11 mouse cellular contexts compared by ENCODE assay signal in genomic region chr19:3654058-3654457, GRCm38 (mm10). TPM values are rescaled to one million over a fixed set of nuclear protein-coding genes. Genes with fewer than 3 reads are reported as not detected.
DNase-seq lines count a peak whose midpoint lies in the region; ATAC-seq lines count a peak whose summit lies in the region.
"Had no signal": no experiment of that assay in that cellular context is flagged by ENCODE, and none has a peak within 500 bp of the region (broad histone marks: within the 10 kb centered on the region; RNA-seq: fewer than 3 reads in every experiment).

No protein-coding gene starts in this region.

- no peak overlapping the region for H3K27ac ChIP-seq in midbrain, embryonic 11.5 days (ENCODE audit: low read depth, low read length)
- no peak overlapping the region for H3K27ac ChIP-seq in midbrain, embryonic 16.5 days (ENCODE audit: low read length)
- H3K27ac ChIP-seq in stomach, embryonic 15.5 days, result 0 out of 2 replicates have a peak overlapping the region, but pooled peaks have one; percentile 11
- H3K27ac ChIP-seq: neural tube, embryonic 13.5 days had no signal

- H3K9me3 ChIP-seq in midbrain, embryonic 11.5 days (ENCODE audit: control insufficient read depth, low read length), result no peaks in the 10 kb centered on the region; the same call in 1 of the 2 replicates
- no peaks in the 10 kb centered on the region for H3K9me3 ChIP-seq in midbrain, embryonic 16.5 days (replicated peaks; ENCODE audit: control insufficient read depth, low read length, poor library complexity, severe bottlenecking)
- H3K9me3 ChIP-seq in stomach, embryonic 15.5 days, result no peaks in the 10 kb centered on the region
- H3K9me3 ChIP-seq: neural tube, embryonic 13.5 days had no signal

- no peak overlapping the region for H3K9ac ChIP-seq in midbrain, embryonic 11.5 days (ENCODE audit: low read length)
- no peak overlapping the region for H3K9ac ChIP-seq in midbrain, embryonic 16.5 days (ENCODE audit: low read depth, low read length)
- H3K9ac ChIP-seq in stomach, embryonic 15.5 days, result no peak overlapping the region
- H3K9ac ChIP-seq: neural tube, embryonic 13.5 days had no signal

- H3K27me3 ChIP-seq in midbrain, embryonic 11.5 days (ENCODE audit: control insufficient read depth, insufficient read depth, low read length), result no peaks in the 10 kb centered on the region
- H3K27me3 ChIP-seq in midbrain, embryonic 16.5 days (ENCODE audit: control insufficient read depth, insufficient read depth, low read depth, low read length), result no peaks in the 10 kb centered on the region
- no peaks in the 10 kb centered on the region for H3K27me3 ChIP-seq in stomach, embryonic 15.5 days (replicated peaks)
- H3K27me3 ChIP-seq: neural tube, embryonic 13.5 days; Patski had no signal

- no peaks in the 10 kb centered on the region for H3K4me1 ChIP-seq in midbrain, embryonic 11.5 days (ENCODE audit: control insufficient read depth, insufficient read depth, low read length)
- no peaks in the 10 kb centered on the region for H3K4me1 ChIP-seq in midbrain, embryonic 16.5 days (ENCODE audit: control insufficient read depth, insufficient read depth, low read length)
- H3K4me1 ChIP-seq in stomach, embryonic 15.5 days, result 0 out of 2 replicates have a peak, but pooled peaks cover 3% of the 10 kb centered on the region
- H3K4me1 ChIP-seq: neural tube, embryonic 13.5 days had no signal

- no peak for ATAC-seq in midbrain, embryonic 11.5 days (ENCODE audit: low FRiP score)
- ATAC-seq in midbrain, embryonic 16.5 days, result no peak
- no peak for ATAC-seq in stomach, embryonic 15.5 days (ENCODE audit: insufficient read depth, low FRiP score, low read depth)
- ATAC-seq: Patski had no signal

- peak; percentile 81 for DNase-seq in adrenal gland, adult 8-10 months
- no peak for DNase-seq in adrenal gland, postnatal 4 days (ENCODE audit: low spot score in 2 of 2)
- DNase-seq in midbrain, embryonic 11.5 days (ENCODE audit: low spot score, missing footprints), result peak; percentile 28
- peak; percentile 50 for DNase-seq in kidney, postnatal 14 days
- no peak for DNase-seq in natural killer cell, adult 2 months (ENCODE audit: low spot score in 2 of 2)
- DNase-seq in layer of hippocampus, adult 11-12 months (ENCODE audit: low spot score), result no peak
- DNase-seq: gastrocnemius, postnatal 25 days had no signal

- peaks cover 20% of the 10 kb centered on the region; the same call in 1 of the 2 replicates for H3K36me3 ChIP-seq in midbrain, embryonic 11.5 days (ENCODE audit: control insufficient read depth, insufficient read depth, low read length)
- peaks cover 7% of the 10 kb centered on the region for H3K36me3 ChIP-seq in midbrain, embryonic 16.5 days (ENCODE audit: control insufficient read depth, insufficient read depth, low read length)
- peaks cover 31% of the 10 kb centered on the region for H3K36me3 ChIP-seq in stomach, embryonic 15.5 days

- WGBS in midbrain, embryonic 11.5 days, result 93% methylated on average over 5 of the region's 5 CpGs
- WGBS in midbrain, embryonic 16.5 days, result 86% methylated on average over 5 of the region's 5 CpGs
- 74% methylated on average over 5 of the region's 5 CpGs for WGBS in stomach, embryonic 15.5 days

- H3K4me3 ChIP-seq in midbrain, embryonic 11.5 days (ENCODE audit: low read depth, low read length), result no peak overlapping the region
- H3K4me3 ChIP-seq in midbrain, embryonic 16.5 days (ENCODE audit: low read depth, low read length), result no peak overlapping the region
- H3K4me3 ChIP-seq in stomach, embryonic 15.5 days (replicated peaks), result no peak overlapping the region
- H3K4me3 ChIP-seq: neural tube, embryonic 13.5 days had no signal

- H3K4me2 ChIP-seq in midbrain, embryonic 11.5 days, result no peak overlapping the region
- H3K4me2 ChIP-seq in midbrain, embryonic 16.5 days (ENCODE audit: low read length), result no peak overlapping the region
- no peak overlapping the region for H3K4me2 ChIP-seq in stomach, embryonic 15.5 days
- H3K4me2 ChIP-seq: neural tube, embryonic 13.5 days had no signal

RNA-seq across cellular contexts. Expression of gene Lrp5, which starts 32.3 kb away (rescaled TPM):
- 100 to 1,000 TPM in 3 of 4 experiments, 10 to 100 TPM in 1; 99.3 to 161 (median 120) TPM for total RNA-seq in adrenal gland, adult 8-10 months (2022)
- total RNA-seq in adrenal gland, postnatal 4 days (2021), result 100 to 1,000 TPM; 109 to 117 TPM
- 2.6 and 2.8 TPM in 2 replicates for polyA plus RNA-seq in midbrain, embryonic 11.5 days (2014; fragmentation: Nextera tagmentation; extraction: Ambion mirVana)
- polyA plus RNA-seq in midbrain, embryonic 16.5 days (2015; fragmentation: Nextera tagmentation; extraction: Ambion mirVana), result 0.89 and 0.92 TPM in 2 replicates
- polyA plus RNA-seq in stomach, embryonic 15.5 days (2015; fragmentation: Nextera tagmentation; extraction: Ambion mirVana), result 5.3 and 6.2 TPM in 2 replicates

RNA-seq across cellular contexts. Expression of gene 1810055G02Rik, which starts 54.0 kb away (rescaled TPM):
- 10 to 100 TPM; 29.1 to 42.7 (median 32.1) TPM for total RNA-seq in adrenal gland, adult 8-10 months (2022)
- total RNA-seq in adrenal gland, postnatal 4 days (2021), result 10 to 100 TPM; 23.7 to 23.9 TPM
- polyA plus RNA-seq in midbrain, embryonic 11.5 days (2014; fragmentation: Nextera tagmentation; extraction: Ambion mirVana), result 34.6 and 38.9 TPM in 2 replicates
- 33.3 and 33.4 TPM in 2 replicates for polyA plus RNA-seq in midbrain, embryonic 16.5 days (2015; fragmentation: Nextera tagmentation; extraction: Ambion mirVana)
- polyA plus RNA-seq in stomach, embryonic 15.5 days (2015; fragmentation: Nextera tagmentation; extraction: Ambion mirVana), result 31.6 and 35.9 TPM in 2 replicates

Comparison
In these comparisons a context has a peak if more than half of its experiments do, and no peak if none do; other contexts are left out.
1. DNase-seq: peak in adrenal gland, adult 8-10 months (single experiment), midbrain, embryonic 11.5 days (single experiment) and kidney, postnatal 14 days (single experiment); none in adrenal gland, postnatal 4 days (0 of 2), natural killer cell, adult 2 months (0 of 2) and layer of hippocampus, adult 11-12 months (single experiment).